Mouse (Mus musculus) lung, postnatal 0 days (tissue): Measurements from ENCODE around the gene Tyrp1.
A peak's percentile ranks its signal among the peaks of the same experiment; 100 is the strongest.

Experiments
- CTCF ChIP-seq: IDR thresholded peaks from 2 replicates; pipeline ENCODE4 v1.5.1; 2016; ENCODE audit warnings: antibody characterized with exemption, mild to moderate bottlenecking
- EP300 ChIP-seq: IDR thresholded peaks from 2 replicates; pipeline ENCODE4 v1.6.1; 2016; ENCODE audit warnings: antibody characterized with exemption, mild to moderate bottlenecking, control low read depth

- TF ChIP-seq CTCF = no peak
- TF ChIP-seq EP300 = peak; percentile 41; the same call in 1 of the 2 replicates
Measured at GRCm38 (mm10) chr4:80886631-80887030, 52.7 kb downstream of the Tyrp1 start.
